Mouse (Mus musculus) lung, postnatal 4 days (tissue): ENCODE measurements at regions not wholly inside any gene's neighbourhood (a gene's known extent, or its start where the extent isn't known, plus 50 kb on each side); places are given as distances from the start of the nearest gene placed in this dataset.

Experiments used
- DNase-seq, 2 experiments: peaks; one replicate each; pipeline ENCODE4 v3.0.0; 2021

DNA sequence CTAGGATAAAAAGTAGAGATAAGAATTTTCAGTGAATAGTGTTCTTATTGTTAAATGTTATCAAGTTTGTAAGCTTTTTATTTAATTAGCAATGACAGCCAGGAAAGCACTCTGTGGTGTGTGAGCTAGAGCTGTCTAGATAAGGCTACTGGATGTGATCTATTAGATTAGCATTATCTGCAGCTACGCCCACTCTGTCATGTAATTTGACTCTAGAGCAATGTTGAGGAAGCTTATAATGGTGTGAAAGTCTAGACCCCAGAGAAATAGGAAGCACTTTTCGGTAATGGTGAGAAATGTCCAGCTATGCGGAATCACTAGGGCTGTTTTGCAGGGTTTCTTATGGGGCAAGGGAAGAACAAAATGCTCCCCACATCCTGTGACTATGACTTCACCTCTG is 410.2 kb downstream of the Gm9195 start:
- DNase-seq, result no peak

DNA sequence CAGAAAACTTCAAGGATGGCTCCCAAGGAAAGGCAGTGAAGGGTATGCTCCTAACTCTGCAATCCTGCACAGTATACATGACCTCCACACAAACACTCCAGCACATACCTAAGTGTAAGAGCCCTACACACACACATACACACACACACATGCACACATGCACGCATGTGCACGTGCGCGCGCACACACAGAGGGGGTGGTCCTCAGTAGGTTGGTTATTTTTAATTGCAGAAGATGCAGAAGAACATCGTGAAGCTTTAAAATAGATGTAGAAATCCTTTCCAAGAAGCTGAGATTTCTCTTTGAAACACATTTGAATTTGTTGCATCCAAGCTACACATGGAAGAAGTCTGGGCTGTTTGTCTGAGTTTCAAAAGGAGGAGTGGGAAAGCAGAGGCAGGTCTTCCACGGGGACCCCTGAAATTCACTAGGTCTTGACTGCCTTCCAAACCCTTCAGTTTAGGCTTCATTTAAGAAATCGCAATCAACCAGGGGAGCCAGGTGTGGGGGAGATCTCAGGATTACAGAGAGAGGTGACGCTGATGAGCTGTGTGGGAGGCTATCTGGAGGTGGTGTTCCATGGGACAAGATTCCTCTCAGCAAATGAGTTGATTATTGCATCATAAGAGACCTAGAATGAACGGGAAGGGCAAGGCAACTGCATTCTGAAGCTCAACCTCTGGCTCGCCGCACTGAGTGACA is 427.4 kb downstream of the Gm9195 start:
- no peak for DNase-seq

DNA sequence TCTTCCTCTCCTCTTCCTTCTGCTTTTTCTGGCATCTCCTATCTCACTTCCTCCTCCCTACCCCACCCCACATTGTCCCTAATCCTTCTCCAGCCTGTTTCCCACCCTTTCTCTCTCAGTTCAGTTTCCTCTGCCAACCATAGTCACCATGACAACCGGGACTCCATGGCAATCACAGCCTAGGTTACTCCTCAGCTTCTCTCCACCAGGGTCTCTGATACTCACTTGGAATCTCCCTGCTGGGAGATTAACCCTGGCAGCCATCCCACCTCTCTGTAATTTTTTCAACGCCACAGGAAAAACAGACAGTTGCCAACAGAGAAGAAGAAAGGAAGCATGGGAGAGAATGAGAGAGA is 448.8 kb downstream of the Gm9195 start:
- no peak for DNase-seq

DNA sequence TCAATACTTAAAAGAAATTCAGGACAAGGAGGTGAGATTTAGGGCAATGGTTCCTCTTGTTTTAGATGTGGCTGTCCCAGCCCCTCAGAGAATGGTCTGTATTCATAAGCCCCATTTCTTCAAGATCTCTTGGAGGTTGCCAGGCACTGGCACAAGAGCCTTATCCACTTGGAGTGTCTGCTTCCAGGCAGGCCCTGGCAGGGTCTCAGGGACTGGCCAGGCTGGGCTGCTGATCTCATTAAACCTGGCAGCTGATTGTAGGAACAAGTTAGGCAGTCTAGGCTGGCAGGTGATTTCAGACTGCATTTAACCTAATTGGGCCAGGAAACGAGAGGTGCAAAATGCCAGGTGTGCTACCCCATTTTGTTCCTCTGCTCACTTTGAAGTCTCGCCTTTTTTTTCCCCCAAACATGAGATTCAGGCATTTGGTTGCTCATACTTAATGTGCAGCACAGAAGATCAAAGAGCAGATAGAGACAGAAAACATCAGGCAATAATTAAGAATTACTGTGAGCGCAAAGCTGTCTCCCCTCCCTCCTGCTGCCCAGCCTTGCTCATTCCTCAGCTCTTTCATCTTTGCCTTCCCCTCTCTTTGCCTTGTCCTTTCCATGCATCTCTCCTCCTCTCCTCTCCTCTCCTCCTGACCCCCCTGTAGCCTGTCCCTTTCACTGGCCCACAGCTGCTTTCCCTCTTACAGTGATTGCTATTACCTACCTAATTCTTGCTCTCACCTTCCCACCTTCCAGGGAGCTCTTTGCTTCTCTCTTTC is 449.3 kb downstream of the Gm9195 start:
- DNase-seq, result no peak

DNA sequence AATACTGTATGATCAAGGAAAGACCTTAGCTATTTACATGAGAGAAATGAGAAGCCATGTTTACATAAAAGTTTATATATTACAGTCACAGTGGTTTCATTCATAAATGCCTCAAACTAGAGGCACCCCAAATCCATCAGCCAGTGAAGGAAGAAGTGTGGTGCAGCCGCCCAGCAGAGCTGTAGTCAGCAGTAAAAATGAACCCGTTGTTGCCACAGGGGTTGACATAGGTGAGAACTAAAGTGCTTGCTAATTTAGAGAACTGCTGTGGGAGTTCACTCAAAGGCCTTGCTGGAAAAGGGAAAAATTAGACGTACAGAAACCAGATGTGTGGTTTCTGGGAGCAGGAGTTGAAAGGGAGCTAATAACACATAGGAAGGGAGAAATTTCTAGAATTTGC is 461.2 kb downstream of the Gm9195 start:
- DNase-seq, result no peak

DNA sequence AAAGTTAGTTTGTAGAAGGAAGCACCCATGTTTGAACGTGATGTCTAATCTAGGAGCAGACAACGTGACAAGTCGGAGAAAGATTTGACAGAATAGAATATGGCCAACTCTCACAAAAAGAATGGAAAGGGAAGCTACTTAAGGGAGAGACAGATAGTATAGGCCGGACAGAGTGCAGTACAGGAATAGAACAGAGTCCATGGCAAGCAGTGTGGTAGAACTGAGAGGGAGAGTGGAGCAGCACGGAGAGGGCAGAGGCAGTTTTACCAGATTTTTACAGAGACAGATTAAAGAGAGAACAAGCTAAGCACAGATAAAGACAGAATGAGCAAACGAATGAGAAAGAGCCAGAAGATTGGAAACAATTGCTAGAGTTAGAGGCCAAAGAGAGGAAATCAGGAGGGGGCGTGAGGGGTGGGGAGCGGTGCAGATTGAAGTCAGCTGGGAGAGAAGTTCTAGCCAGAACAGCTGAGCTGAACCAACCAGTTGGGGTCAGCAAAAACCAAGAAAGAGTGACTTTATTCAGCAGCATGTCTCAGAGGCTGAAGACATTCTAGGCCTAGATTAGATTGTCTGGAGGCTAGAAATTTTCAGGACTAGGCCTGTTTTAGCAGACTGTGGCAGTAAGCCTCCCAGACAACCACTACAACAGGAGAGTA is 464.1 kb downstream of the Gm9195 start:
- DNase-seq, result peak; percentile 14 to 55

DNA sequence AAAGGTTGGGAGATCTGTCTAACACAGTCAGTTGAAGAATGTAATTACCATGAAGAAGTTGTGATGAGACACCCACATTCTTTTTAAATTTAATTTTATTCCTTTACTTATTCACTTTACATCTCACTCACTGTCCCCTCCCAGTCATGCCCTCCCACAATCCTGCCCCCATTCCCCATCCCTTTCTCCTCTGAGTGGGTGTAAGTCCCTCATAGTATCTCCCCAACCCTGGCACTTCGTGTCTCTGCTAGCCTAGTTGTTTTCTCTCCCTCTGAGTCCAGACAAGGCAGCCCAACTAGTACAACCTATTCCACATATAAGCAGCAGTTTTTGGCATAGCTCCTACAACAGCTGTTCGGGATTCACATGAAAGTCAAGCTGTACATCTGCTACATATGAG is 487.3 kb downstream of the Gm9195 start:
- DNase-seq, result no peak

DNA sequence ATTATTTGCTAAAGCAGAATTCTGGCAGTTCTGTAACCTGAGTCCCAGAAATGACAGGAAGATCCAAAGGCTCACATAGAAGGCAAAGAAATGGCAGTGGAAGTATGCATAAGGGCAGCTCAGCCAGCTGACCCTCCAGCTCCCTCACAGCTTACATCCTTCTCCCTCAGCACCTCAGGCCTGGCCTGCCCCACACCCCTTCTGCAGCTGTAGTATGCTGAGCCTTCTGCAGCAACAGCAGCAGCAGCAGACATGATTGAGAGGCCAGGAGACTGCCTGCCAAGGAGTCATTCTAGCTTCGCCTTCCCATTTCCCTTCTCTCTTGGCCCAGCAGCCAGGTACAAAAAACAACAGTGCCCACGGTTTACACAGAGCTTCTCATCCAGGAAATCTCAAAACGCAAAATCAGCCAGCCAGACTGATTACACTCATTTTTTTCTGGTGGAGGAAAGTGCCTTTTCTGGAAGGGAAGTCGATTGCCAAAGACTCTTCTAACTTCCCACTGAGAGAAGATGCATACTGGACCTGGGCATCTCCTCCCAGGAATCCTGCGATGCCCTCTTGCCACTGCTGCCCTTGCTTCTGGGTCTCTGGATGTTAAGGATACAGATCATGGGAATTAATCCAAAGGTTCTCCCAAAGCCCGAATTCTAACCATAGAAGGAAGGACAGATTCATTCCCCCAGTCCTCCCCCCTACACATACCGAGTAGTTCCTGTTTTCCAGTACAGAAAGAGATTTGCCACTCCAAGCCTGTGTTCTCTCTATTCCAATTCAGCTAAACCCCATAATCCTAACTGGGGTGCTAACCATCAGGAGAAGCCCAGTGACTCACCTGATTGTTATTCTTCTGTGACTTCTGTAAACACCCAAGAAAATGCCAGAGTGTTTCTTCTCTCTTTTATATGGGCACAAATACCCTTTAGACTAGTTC is 489.2 kb downstream of the Gm9195 start:
- no peak for DNase-seq

DNA sequence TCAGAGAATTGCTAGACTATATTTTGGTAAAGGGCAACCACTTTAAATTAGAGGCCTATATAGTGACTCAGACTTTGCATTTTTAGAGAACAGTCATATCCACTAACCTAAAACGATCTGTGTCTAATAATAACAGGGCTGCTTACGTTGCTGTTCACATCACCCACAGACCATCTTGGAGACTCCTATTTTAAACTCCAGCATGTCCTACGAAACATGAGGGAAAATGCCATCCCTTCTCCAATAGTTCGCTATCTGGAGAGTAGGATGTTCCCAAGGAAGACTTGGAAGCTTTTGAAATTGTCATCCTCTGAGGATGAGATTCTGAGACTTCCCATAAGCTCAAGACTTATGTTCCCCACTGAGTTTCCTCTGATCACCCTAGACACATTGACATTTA is 518.6 kb downstream of the Gm9195 start:
- no peak for DNase-seq

DNA sequence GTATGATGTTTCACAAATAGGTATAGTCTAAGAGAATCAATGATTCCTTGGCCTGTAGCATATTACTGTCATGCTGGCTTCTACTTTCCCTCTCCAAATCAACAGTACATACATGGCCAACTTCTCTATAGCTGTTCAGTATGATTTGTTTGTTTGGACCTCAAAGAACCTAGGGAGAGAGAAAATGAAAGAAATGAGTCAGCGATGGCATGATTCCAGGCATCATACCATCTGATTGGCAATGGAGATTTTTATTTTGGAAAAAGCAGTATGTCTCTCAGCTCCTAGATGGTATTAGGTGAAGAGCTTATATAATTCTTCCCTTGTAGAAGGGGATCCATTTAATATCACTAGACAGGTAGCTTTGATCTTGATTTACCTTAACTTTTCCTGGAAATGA is 519.1 kb downstream of the Gm9195 start:
- DNase-seq, result no peak

DNA sequence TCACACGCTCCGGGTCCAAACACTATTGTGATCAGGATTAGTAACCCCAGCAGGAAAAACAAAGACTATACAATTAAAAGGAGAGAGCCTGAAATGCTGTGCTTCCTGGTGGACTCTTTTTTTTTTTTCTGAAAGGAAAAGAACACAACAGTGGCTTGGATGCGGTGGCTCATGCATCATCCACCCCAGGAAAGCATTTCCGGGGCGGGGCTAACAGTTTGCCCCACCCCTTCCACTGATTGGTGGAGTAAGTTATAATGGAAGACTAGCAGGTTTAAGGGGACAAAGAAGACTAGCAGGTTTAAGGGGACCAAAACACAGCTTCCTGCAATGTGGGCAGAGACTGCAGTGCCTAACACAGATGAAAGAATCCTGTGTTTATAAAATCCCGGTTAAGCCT is 524.0 kb downstream of the Gm9195 start:
- DNase-seq, result no peak

DNA sequence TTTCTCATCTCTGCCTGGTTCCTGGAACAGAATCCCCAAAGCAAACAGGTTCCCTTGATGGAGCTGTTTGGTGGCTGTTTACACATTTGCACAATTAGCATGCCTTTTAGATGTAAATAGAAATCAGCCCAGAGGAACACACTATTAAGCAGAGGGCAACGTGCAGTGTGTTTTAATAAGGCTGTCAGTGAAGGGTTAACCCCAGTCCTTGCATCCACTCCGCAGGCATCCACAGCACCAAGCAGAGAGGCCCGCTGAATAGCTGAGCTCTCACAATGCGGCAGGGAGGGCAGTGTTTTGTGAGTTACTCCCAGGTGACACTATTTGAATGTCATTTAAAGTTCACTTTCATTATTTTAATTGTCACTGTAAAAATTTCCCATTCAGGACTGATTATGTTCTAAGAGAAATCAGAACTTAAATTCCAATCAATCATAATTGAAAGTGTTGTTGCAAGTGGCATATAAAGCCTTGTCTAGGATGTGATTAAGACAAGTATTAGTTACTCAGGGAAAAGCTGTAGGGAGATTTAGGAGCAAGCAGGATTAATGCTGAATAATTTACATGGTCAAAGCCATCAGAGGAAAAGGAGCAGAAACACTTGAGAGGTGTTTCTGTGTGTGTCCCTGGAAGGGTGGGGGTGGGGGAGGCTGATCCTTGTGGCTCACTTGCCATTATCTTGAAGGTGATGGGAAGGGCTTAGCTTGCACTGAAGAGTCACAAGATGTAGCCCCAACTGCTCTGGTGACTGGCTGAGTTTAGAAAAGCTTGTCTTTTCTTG is 528.1 kb downstream of the Gm9195 start:
- no peak for DNase-seq

DNA sequence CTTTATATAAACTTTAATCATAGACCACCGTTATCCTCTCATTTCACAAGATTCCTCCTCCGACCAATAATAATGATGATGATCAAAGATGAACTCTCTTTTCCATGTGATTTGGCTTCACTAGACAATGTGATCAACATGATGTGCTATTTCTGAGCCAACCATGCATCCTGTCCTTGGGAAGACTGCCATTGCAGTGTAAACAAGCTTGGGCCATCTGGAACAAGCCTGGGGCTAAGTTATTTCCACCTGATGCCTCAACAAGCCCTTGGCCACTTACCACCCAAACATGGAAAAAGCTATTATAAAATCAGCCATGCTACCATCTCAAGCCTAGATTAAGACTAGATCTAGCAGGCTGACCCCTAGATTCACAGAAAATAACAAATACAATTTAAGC is 542.9 kb downstream of the Gm9195 start:
- DNase-seq, result no peak

DNA sequence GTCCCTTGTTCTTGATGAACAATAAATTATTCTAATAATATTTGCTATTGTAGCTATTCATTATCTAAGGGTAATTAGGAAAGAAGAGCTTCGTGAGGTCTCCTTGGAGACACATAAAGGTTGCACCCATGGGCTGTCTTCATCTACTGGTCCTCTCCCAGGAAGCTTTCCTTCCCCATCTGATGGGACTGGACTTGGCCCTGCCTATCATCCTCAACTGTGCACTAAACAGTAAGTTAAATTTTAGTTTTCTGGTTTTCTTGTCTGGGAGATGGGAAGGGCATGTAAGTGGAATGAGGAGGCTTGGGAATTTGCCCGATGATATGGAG is 554.5 kb downstream of the Gm9195 start:
- no peak for DNase-seq

DNA sequence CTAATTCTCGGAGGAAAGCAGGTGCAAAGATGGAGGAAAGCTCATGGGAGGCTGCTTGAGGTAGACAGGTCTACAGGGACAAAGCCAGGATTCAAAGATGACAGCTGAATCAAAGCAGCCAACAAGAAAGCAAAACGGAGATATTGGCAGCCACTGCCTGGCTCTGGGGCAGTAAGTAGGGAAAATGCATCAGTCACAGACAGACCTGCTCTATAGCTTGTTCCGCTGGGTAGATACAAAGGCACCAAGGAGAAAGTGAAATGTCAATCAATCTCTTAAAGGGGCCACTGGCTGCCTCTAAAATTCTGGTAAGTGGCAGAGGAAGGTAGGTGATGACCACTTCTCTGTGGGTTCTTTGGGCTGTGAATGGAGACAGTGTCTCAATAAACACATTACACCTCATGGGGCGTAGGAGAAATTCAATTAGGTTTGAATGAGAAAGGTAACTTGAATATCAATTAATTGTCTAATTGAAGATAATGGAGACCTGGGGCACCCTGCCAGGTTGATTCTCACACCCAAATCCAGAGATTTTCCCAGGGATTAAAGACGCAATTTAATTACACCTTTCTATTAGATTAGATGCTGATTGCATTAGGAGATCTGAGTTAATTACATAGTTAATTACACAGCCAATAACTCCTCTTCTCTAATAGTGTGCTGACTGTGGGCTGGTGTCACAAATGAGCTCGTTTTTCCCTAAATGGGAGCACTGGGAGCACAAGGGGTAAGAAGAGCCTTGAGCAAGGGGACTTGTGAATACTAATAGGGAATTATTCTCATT is 555.1 kb downstream of the Gm9195 start:
- no peak for DNase-seq

DNA sequence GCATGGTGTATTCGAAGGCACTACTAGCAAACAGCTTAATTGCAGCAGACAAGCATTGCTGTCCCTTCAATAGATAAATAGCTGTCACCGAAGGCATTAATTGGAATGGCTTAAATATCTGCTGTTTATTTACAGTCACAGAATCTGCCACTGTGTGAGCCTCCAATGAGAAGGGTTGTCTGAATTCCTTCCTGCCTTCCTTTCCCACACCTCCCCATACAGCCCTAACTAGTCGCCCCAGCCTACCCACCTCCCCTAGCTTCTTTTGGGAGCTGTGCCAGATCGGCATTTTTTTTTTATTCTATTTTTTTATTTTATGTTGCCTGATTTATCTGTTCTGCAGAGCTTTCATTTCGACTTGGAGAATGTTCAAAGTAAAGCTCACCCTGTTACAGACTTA is 575.7 kb downstream of the Gm9195 start:
- no peak for DNase-seq

DNA sequence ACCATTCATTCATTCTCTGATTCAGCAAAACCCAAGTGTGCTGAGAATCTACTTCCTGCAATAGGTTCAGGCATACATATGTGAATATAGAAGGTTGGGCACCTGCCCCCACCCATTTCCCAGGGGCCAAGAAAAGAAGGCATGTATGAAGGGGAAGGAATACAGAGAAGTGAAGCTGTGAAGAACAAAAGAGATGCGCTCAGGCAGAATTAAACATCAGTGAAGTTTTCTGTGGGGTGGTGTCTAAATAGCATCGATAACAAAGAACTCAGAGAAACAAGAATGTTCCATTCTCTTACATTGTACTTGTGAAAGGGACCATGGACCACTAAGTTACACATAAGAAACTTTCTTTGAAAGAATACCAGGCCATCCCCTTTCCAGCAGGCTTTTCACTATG is 580.7 kb downstream of the Gm9195 start:
- DNase-seq, result no peak

DNA sequence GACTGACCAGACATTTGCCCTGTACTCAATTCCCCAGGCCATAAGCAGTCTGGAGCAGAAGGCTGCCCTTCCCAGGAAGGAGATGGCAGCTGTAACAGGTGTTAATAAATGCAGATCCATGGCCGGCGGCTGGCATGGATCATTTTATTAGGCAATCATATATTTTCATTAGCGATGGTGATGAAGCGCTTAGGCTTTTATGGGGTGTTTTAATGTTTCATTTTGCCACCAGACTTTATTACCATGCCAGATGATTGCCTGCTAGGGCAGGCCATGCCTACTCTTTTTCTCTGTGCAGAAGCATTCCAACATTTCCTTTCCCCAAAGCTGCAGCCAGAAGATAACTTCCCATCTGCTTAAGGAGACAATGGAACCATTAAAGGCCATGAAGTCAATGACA is 596.2 kb downstream of the Gm9195 start:
- DNase-seq, result no peak

DNA sequence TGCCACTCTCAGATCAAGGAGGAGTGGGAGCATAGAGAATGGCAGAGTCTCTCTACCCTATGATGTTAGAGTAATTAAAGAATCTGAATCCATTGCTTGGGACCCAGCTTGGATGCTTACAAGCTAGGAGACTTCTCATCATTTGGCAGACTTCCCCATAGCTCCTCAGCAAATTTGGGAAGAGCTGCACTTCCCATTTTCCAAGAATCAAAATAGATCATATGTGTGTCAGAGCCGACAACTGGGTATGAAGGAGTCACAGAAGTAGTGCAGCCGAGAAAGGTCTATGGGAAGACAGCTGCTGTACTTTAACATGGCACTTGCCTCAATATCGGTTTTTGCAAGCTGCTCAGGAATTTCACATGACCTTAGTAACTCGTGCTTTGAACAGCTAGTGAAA is 596.8 kb downstream of the Gm9195 start:
- no peak for DNase-seq

DNA sequence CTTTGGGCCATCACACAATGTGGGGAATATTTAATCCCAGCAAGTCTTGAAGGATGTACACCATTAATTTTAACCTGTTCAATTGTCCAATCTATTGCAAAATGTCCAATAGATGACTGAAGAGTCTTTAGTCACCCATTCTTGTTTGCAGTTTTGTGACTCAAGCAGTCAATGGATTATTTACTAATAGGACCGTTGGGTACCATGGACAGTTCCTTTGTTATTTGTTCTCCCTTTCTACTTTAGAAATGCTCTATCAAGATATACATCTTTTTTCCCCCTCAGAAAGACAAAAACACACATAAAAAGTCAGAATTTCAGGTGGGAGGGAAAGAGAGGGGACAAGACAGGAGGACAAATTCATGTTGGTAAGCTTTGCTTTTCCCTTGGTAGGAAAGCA is 598.3 kb downstream of the Gm9195 start:
- DNase-seq, result no peak

DNA sequence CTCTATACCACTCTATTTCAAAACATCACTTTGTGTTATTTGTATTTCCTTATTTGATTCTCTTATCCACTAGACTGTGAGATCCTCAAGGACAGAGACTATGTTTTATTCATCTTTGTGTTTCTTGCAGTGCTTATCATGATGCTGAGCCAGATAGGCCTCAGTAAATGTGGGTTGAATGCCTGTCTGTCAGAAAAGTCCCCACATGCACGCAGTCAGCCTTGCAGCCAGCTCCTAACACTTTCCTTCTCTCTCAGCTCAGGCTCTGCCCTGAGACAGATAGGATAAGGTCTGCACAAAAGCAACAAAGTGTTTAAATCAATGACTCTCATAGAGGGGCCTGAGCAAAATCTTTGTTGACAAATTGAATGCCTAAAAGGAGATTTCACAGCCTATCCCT is 600.0 kb downstream of the Gm9195 start:
- no peak for DNase-seq

DNA sequence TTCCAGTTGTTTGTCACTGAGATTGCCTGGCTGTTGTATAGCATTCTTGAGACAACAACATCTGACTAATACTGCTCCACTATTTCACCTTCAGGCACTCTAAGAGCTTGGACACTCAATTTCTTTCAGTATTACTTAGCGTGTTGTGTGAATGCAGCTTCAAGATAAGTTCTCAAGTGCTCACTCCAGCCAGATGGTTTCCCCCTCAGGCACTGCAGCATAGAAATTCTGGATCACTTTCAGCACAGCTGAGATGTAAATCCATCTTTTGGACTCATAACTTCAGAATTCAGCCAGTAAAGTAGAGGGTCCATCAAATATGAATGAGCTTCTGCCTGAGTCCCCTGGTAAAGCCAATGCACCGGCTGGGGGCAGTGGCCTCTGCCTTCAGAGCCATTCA is 608.8 kb downstream of the Gm9195 start:
- no peak for DNase-seq
